Mouse (Mus musculus): Measurements from ENCODE around the gene Olfr464. TPM values are rescaled to one million over a fixed set of nuclear protein-coding genes. Genes with fewer than 3 reads are reported as not detected.

Gene Olfr464
- polyA plus RNA-seq (2015; fragmentation: Nextera tagmentation; extraction: Ambion mirVana), result not detected in 2 replicates

GRCm38 (mm10) chr11:87920966-87921365 is at the start of gene Olfr464:
Gene Olfr464 (minus strand): TSS chr11:87920967.
- Histone ChIP-seq H3K27me3 (peaks cover 4% of the 10 kb centered on the region; the same call in 1 of the 2 replicates), H3K36me3 (no peaks in the 10 kb centered on the region), H3K27ac (no peak within 1 kb of the TSS), H3K9me3 (replicated peaks) (no peaks in the 10 kb centered on the region), H3K4me1 (no peaks in the 10 kb centered on the region), H3K9ac (no peak within 1 kb of the TSS), H3K4me3 (replicated peaks) (no peak within 1 kb of the TSS), H3K4me2 (no peak within 1 kb of the TSS)
- 34% methylated on average over 5 of the region's 5 CpGs for whole genome bisulfite sequencing
- no peak for ATAC-seq (replicated peaks; ENCODE audit: low FRiP score)

DNA sequence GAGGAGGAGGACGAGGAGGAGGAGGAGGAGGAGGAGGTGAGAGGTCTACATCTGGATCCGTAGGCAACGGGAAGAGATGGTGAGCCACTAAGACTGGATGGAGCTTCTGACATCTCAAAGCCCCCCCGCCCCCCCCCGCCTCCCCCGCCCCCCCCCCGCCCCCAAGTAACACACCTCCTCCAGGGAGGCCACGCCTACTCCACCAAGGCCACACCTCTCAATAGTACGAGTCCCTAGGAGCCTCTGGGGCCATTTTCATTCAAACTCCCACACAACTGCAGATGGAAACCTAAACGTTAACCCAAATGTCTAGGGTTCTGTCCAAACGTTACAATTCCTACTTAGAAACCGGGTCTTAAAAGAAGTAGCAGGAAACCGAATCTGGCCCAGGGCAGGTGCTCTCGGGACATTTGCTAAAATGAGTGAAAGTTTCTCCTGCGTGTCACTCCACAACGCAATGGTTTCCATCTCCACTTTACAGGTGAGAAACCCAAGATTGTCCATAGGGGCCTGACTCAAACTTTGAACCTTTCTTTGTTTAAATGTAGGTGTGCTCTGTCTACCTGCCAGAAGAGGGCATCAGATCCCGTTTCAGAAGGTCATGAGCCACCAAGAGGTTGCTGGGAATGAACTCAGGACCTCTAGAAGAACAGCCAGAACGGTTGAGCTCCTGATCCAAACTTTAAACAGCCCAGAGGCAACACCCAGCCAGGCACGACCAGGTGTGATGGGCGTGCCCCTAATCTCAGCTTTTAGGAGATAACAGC is 47.8 kb upstream of the Olfr464 start:
- no peak for ATAC-seq (replicated peaks; ENCODE audit: low FRiP score)
- Histone ChIP-seq H3K9ac (no peak overlapping the region), H3K4me2 (peak overlapping the region; percentile 57; the same call in 1 of the 2 replicates), H3K27ac (no peak overlapping the region), H3K27me3 (peaks cover 4% of the 10 kb centered on the region; the same call in 1 of the 2 replicates), H3K9me3 (replicated peaks) (no peaks in the 10 kb centered on the region), H3K36me3 (no peaks in the 10 kb centered on the region), H3K4me3 (replicated peaks) (no peak overlapping the region), H3K4me1 (peaks cover 6% of the 10 kb centered on the region; the same call in 1 of the 2 replicates)
- WGBS, result 13% methylated on average over 19 of the region's 20 CpGs

GRCm38 (mm10) chr11:87967692-87968289 is 47.0 kb upstream of the Olfr464 start:
- peak overlapping the region; percentile 30 for H3K4me3 ChIP-seq (replicated peaks)
- H3K4me2 ChIP-seq, result peak overlapping the region; percentile 57
- ATAC-seq (replicated peaks; ENCODE audit: low FRiP score), result 0 out of 2 replicates have a peak, but pooled peaks have one; percentile 43
- no peaks in the 10 kb centered on the region for H3K9me3 ChIP-seq (replicated peaks)
- no peak overlapping the region for H3K27ac ChIP-seq
- peaks cover 6% of the 10 kb centered on the region; the same call in 1 of the 2 replicates for H3K4me1 ChIP-seq
- H3K36me3 ChIP-seq, result no peaks in the 10 kb centered on the region
- H3K27me3 ChIP-seq, result peaks cover 4% of the 10 kb centered on the region; the same call in 1 of the 2 replicates
- WGBS, result 2% methylated on average over 17 of the region's 17 CpGs
- no peak overlapping the region for H3K9ac ChIP-seq

- 46% methylated on average over 10 of the region's 10 CpGs for WGBS
- peaks cover 4% of the 10 kb centered on the region; the same call in 1 of the 2 replicates for H3K27me3 ChIP-seq
- H3K9me3 ChIP-seq (replicated peaks), result no peaks in the 10 kb centered on the region
- no peak overlapping the region for H3K27ac ChIP-seq
- no peak overlapping the region for H3K4me2 ChIP-seq
- peaks cover 6% of the 10 kb centered on the region; the same call in 1 of the 2 replicates for H3K4me1 ChIP-seq
- H3K9ac ChIP-seq, result no peak overlapping the region
- no peak overlapping the region for H3K4me3 ChIP-seq (replicated peaks)
- H3K36me3 ChIP-seq, result no peaks in the 10 kb centered on the region
- 0 out of 2 replicates have a peak, but pooled peaks have one; percentile 49 for ATAC-seq (replicated peaks; ENCODE audit: low FRiP score)
Observed at GRCm38 (mm10) chr11:87966214-87966613, 45.4 kb upstream of the Olfr464 start.

GRCm38 (mm10) chr11:87965293-87965692 is 44.5 kb upstream of the Olfr464 start:
- Histone ChIP-seq H3K4me3 (replicated peaks) (no peak overlapping the region), H3K9ac (no peak overlapping the region), H3K27ac (no peak overlapping the region), H3K4me2 (no peak overlapping the region), H3K27me3 (peaks cover 4% of the 10 kb centered on the region; the same call in 1 of the 2 replicates), H3K36me3 (no peaks in the 10 kb centered on the region), H3K4me1 (peaks cover 6% of the 10 kb centered on the region; the same call in 1 of the 2 replicates), H3K9me3 (replicated peaks) (no peaks in the 10 kb centered on the region)
- no peak for ATAC-seq (replicated peaks; ENCODE audit: low FRiP score)
- WGBS, result 58% methylated on average over 3 of the region's 3 CpGs

- Histone ChIP-seq H3K27me3 (no peaks in the 10 kb centered on the region), H3K9me3 (replicated peaks) (no peaks in the 10 kb centered on the region), H3K9ac (no peak overlapping the region), H3K4me2 (no peak overlapping the region), H3K4me3 (replicated peaks) (no peak overlapping the region), H3K27ac (no peak overlapping the region), H3K36me3 (no peaks in the 10 kb centered on the region), H3K4me1 (no peaks in the 10 kb centered on the region)
- ATAC-seq (replicated peaks; ENCODE audit: low FRiP score), result no peak
- WGBS, result 32% methylated on average over 7 of the region's 7 CpGs
Observed at GRCm38 (mm10) chr11:87957066-87957465, 36.3 kb upstream of the Olfr464 start.

DNA sequence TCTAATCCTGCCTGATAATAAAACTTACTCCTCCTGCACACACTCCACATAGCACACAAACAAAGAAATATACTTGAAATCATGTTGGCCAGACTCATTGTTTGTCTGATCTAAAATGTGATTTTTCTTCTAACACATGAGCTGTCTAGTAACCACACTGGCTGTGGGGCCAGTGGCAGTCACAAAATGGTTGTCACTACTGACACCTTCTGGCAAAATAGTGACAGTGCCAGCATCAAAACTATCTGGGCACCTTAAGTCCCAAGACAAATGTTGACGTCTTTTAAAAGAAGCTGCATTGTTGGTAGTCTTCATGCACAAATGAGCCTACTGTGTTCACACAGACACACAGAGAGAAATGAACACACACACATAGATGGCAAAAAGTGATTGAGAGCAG is 34.4 kb upstream of the Olfr464 start:
- H3K36me3 ChIP-seq, result no peaks in the 10 kb centered on the region
- WGBS, result 6% methylated on average over 1 of the region's 1 CpGs
- H3K4me3 ChIP-seq (replicated peaks), result no peak overlapping the region
- ATAC-seq (replicated peaks; ENCODE audit: low FRiP score), result no peak
- H3K27me3 ChIP-seq, result no peaks in the 10 kb centered on the region
- H3K9ac ChIP-seq, result no peak overlapping the region
- no peaks in the 10 kb centered on the region for H3K9me3 ChIP-seq (replicated peaks)
- no peak overlapping the region for H3K4me2 ChIP-seq
- no peak overlapping the region for H3K27ac ChIP-seq
- no peaks in the 10 kb centered on the region for H3K4me1 ChIP-seq

DNA sequence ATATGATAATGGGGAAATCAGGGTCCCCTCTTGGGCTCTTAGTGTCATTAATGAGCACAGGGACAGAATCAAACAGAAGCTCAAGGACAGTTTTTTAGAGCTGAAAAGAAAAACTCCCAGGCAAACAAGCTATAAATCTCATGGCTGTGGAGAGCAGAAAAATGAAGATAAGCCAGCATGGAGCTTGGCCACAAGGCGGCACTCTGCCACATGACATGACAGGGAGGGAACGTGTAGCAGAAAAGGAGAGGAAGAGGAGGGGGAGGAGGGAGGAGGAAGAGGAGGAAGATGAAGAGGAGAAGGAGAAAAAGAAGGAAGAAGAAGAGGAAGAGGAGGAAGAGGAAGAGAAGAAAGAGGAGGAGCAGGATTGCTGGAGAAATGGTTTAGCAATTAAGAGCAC is 29.2 kb upstream of the Olfr464 start:
- ATAC-seq (replicated peaks; ENCODE audit: low FRiP score), result no peak
- no peak overlapping the region for H3K4me3 ChIP-seq (replicated peaks)
- no peak overlapping the region for H3K27ac ChIP-seq
- 0% methylated on average over 2 of the region's 2 CpGs for WGBS
- no peaks in the 10 kb centered on the region for H3K27me3 ChIP-seq
- no peak overlapping the region for H3K9ac ChIP-seq
- no peak overlapping the region for H3K4me2 ChIP-seq
- H3K36me3 ChIP-seq, result no peaks in the 10 kb centered on the region
- no peaks in the 10 kb centered on the region for H3K4me1 ChIP-seq
- no peaks in the 10 kb centered on the region for H3K9me3 ChIP-seq (replicated peaks)

DNA sequence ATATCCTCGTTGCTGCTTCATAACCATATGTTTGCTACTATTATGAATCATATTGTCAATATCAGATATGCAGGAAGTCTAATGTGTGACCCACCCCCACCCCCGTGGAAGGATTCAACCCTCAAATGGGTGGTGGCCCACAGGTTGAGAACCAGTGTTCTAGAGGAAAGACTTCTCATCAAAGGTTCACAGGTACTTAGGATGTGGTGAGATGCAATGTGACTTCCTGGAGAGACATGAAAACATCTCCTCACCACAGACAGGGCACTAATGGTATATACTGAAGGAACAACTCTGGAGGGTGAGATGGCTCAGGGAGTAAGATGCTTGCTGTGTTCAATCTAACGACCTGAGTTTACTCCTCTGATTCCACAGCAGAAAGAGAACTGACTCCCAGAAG is 14.7 kb upstream of the Olfr464 start:
- Histone ChIP-seq H3K9me3 (replicated peaks) (no peaks in the 10 kb centered on the region), H3K27ac (no peak overlapping the region), H3K36me3 (no peaks in the 10 kb centered on the region), H3K27me3 (no peaks in the 10 kb centered on the region), H3K9ac (no peak overlapping the region), H3K4me3 (replicated peaks) (no peak overlapping the region), H3K4me1 (no peaks in the 10 kb centered on the region), H3K4me2 (no peak overlapping the region)
- no peak for ATAC-seq (replicated peaks; ENCODE audit: low FRiP score)
- 72% methylated on average over 3 of the region's 3 CpGs for WGBS

DNA sequence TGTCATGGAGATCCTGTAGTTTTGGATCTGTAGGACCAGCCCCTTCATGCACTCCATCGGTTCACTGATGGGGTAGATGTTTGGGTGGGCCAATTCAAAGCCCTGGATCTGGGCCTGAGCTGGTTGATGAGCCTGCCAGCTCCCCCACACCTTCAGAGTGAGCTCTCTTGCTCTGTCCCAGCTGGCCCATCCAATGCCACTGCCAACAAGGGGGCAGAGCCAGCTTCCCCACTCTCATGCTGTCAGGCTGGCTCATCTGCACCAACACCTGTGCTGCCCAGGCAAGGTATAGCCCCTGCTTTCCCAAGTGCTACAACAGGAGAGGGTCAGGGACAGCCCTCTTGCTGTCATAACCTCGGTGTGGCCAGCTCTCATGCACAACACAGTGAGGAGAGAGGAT is 13.0 kb upstream of the Olfr464 start:
- Histone ChIP-seq H3K27ac (no peak overlapping the region), H3K4me2 (no peak overlapping the region), H3K4me3 (replicated peaks) (no peak overlapping the region), H3K9ac (no peak overlapping the region), H3K4me1 (no peaks in the 10 kb centered on the region), H3K9me3 (replicated peaks) (no peaks in the 10 kb centered on the region), H3K27me3 (no peaks in the 10 kb centered on the region), H3K36me3 (no peaks in the 10 kb centered on the region)
- ATAC-seq (replicated peaks; ENCODE audit: low FRiP score), result no peak
- WGBS, result 86% methylated on average over 2 of the region's 2 CpGs

GRCm38 (mm10) chr11:87930348-87930747 is 9.6 kb upstream of the Olfr464 start:
- Histone ChIP-seq H3K27ac (no peak overlapping the region), H3K9me3 (replicated peaks) (no peaks in the 10 kb centered on the region), H3K9ac (no peak overlapping the region), H3K4me1 (no peaks in the 10 kb centered on the region), H3K27me3 (no peaks in the 10 kb centered on the region), H3K36me3 (no peaks in the 10 kb centered on the region), H3K4me2 (no peak overlapping the region), H3K4me3 (replicated peaks) (no peak overlapping the region)
- 93% methylated on average over 2 of the region's 2 CpGs for WGBS
- no peak for ATAC-seq (replicated peaks; ENCODE audit: low FRiP score)

DNA sequence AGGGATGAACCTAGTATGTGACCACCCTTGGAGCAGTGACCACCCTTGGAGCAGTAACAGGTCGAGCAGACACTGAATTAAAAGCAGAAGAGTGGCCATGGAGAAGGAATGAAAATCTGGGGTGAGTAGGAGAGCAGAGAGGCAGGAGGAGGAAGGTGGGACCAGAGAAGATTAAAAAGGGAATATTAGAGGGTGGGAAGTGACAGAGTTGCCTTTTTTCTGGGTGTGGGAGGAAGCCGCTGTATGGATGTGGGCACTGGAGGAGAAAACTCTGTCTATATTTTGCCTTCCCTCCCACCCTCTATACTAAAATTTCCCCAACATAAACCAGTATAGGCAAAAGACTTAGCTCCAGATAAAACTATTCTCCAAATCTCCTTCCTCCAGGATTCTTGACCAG is 466 bp downstream of the Olfr464 start:
- Histone ChIP-seq H3K4me1 (no peaks in the 10 kb centered on the region), H3K9ac (no peak overlapping the region), H3K9me3 (replicated peaks) (no peaks in the 10 kb centered on the region), H3K4me2 (no peak overlapping the region), H3K27me3 (peaks cover 4% of the 10 kb centered on the region; the same call in 1 of the 2 replicates), H3K27ac (no peak overlapping the region), H3K4me3 (replicated peaks) (no peak overlapping the region), H3K36me3 (no peaks in the 10 kb centered on the region)
- WGBS, result 68% methylated on average over 2 of the region's 2 CpGs
- no peak for ATAC-seq (replicated peaks; ENCODE audit: low FRiP score)

Measured in kidney, embryonic 15.5 days (tissue).